Mouse (Mus musculus) heart, embryonic 12.5 days (tissue): ENCODE data around the gene Cyfip2. TPM values are rescaled to one million over a fixed set of nuclear protein-coding genes. Genes with fewer than 3 reads are reported as not detected.

Experiments
- ATAC-seq: fragments of 200-750 bp; cut with Nextera tagmentation; 2 replicates; pipeline ENCODE4 v1.8.0; 2017; ENCODE audit warnings: moderate TSS enrichment, moderate library complexity; ENCODE audit not compliant: insufficient number of reproducible peaks, low FRiP score
- H3K27ac ChIP-seq: fragments of 300-500 bp; sonication (generic); 2 replicates; pipeline ENCODE4 v1.5.1; 2016; ENCODE audit warnings: mild to moderate bottlenecking, moderate library complexity; ENCODE audit not compliant: poor library complexity, severe bottlenecking
- H3K27me3 ChIP-seq: fragments of 300-500 bp; sonication (generic); replicated peaks from 2 replicates; pipeline ENCODE4 v1.6.1; 2016; ENCODE audit warnings: mild to moderate bottlenecking, moderate library complexity
- H3K36me3 ChIP-seq: fragments of 300-500 bp; sonication (generic); 2 replicates; pipeline ENCODE4 v1.6.1; 2016; ENCODE audit warnings: mild to moderate bottlenecking, moderate library complexity
- H3K4me1 ChIP-seq: fragments of 300-500 bp; sonication (generic); replicated peaks from 2 replicates; pipeline ENCODE4 v1.6.1; 2016; ENCODE audit warnings: mild to moderate bottlenecking
- H3K4me2 ChIP-seq: fragments of 300-500 bp; sonication (generic); 2 replicates; pipeline ENCODE4 v1.6.1; 2016; ENCODE audit warnings: mild to moderate bottlenecking, moderate library complexity
- H3K4me3 ChIP-seq: fragments of 300-500 bp; sonication (generic); 2 replicates; pipeline ENCODE4 v1.5.1; 2016; ENCODE audit warnings: mild to moderate bottlenecking
- H3K9ac ChIP-seq: fragments of 300-500 bp; sonication (generic); 2 replicates; pipeline ENCODE4 v1.6.1; 2016; ENCODE audit warnings: mild to moderate bottlenecking, moderate library complexity
- H3K9me3 ChIP-seq: fragments of 300-500 bp; sonication (generic); replicated peaks from 2 replicates; pipeline ENCODE4 v1.6.1; 2016; ENCODE audit warnings: mild to moderate bottlenecking, moderate library complexity
- WGBS: fragments of 180-500 bp; shearing (Covaris S2); methylation state at CpG from one replicate; pipeline ENCODE4 v1.1.7; 2016; 5-methylcytosine and 5-hydroxymethylcytosine counted together
- microRNA-seq: library from miRNA; unstranded; fragments of <30 nt; microRNA quantifications from one replicate; pipeline ENCODE4, GENCODE M21; 2017
- polyA plus RNA-seq: library from polyadenylated mRNA; unstranded; fragments of >200 nt; fragmentation: Nextera tagmentation; extraction: Ambion mirVana; gene quantifications from 2 replicates; pipeline ENCODE4 v1.2.1, GENCODE M21; 2016

Gene Cyfip2
- polyA plus RNA-seq, 1 experiment from 2014 or later: 6.5 TPM

GRCm38 (mm10) chr11:46156945-46157344 is 155.7 kb downstream of the Cyfip2 start:
- Histone ChIP-seq H3K36me3 (peaks cover 47% of the 10 kb centered on the region), H3K27me3 (no peaks in the 10 kb centered on the region), H3K4me3 (no peak overlapping the region), H3K4me2 (no peak overlapping the region), H3K4me1 (peaks cover 2% of the 10 kb centered on the region; the same call in 1 of the 2 replicates), H3K9me3 (no peaks in the 10 kb centered on the region), H3K27ac (no peak overlapping the region), H3K9ac (no peak overlapping the region)
- no peak for ATAC-seq
- 81% methylated on average over 8 of the region's 8 CpGs for WGBS

GRCm38 (mm10) chr11:46146619-46147018 is 166.0 kb downstream of the Cyfip2 start:
- H3K36me3 ChIP-seq: peaks cover 79% of the 10 kb centered on the region
- WGBS: 90% methylated on average over 5 of the region's 5 CpGs
- no peaks in the 10 kb centered on the region for H3K4me1 ChIP-seq
- no peak overlapping the region for H3K4me3 ChIP-seq
- H3K4me2 ChIP-seq: no peak overlapping the region
- no peaks in the 10 kb centered on the region for H3K9me3 ChIP-seq
- H3K27ac ChIP-seq: no peak overlapping the region
- H3K9ac ChIP-seq: no peak overlapping the region
- no peak for ATAC-seq
- no peaks in the 10 kb centered on the region for H3K27me3 ChIP-seq

DNA sequence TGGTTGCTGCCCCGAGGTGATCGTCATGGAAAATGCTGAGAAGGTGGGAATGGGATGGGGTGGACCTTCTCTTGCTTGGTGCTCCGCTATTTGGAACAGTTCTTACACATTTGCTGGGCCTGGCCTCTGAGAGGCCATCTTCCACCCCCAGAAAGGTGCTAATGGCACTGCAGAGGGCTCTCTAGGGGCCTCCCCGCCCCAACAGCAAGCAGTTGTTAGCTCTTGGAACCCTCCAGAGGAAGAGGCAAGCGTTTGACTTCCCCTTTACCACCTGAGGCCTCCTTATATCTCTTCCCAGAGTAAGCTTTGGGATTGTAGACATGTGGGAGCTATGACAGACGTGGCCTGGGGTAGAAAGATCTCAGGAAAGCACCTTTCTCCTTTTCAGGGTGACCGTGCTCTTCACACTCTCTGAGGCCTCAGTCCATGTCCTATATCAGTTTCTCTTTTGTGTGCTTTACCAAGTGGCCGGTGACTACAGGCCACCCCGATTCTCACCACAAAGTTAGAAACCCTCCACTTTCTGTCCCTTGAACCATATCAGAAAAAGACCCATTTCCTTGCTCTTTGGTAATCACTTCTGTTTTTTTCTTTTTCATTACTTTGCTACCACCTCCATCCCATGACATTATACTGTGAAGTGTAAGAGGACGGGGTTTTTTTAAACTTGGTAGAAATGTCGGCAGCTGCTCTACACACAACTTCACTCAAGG is 167.3 kb downstream of the Cyfip2 start:
- H3K4me3 ChIP-seq: no peak overlapping the region
- peaks cover 82% of the 10 kb centered on the region for H3K36me3 ChIP-seq
- no peak overlapping the region for H3K9ac ChIP-seq
- H3K4me1 ChIP-seq: no peaks in the 10 kb centered on the region
- H3K27ac ChIP-seq: 0 out of 2 replicates have a peak overlapping the region, but pooled peaks have one; percentile 22
- no peaks in the 10 kb centered on the region for H3K27me3 ChIP-seq
- no peaks in the 10 kb centered on the region for H3K9me3 ChIP-seq
- 88% methylated on average over 11 of the region's 11 CpGs for WGBS
- ATAC-seq: no peak
- no peak overlapping the region for H3K4me2 ChIP-seq

Small RNA genes within 50 kb of the gene (microRNA-seq; reads per million reads assigned to microRNA genes)
- not detected for gene Mir7239

Other genes with a start within 250 kb of the Cyfip2 start
- 21.7 and 22.9 TPM in 2 replicates for gene Nipal4, start 146.4 kb downstream of the Cyfip2 start, polyA plus RNA-seq
- gene Fndc9, start 77.3 kb downstream of the Cyfip2 start, polyA plus RNA-seq: 0.09 and 0.10 TPM in 2 replicates
- not detected in 2 replicates for gene Itk, start 76.7 kb upstream of the Cyfip2 start, polyA plus RNA-seq
- gene Fam71b, start 83.7 kb upstream of the Cyfip2 start, polyA plus RNA-seq: not detected in 2 replicates
- 54.9 and 56.8 TPM in 2 replicates for gene Med7, start 124.1 kb upstream of the Cyfip2 start, polyA plus RNA-seq
- 0.10 and 0.19 TPM in 2 replicates for gene Havcr2, start 142.1 kb upstream of the Cyfip2 start, polyA plus RNA-seq
- not detected in 2 replicates for gene Gm12169, start 211.4 kb upstream of the Cyfip2 start, polyA plus RNA-seq